Mouse (Mus musculus): Measurements from ENCODE around the gene Wdr54. TPM values are rescaled to one million over a fixed set of nuclear protein-coding genes. Genes with fewer than 3 reads are reported as not detected.

Gene Wdr54
- polyA plus RNA-seq, 1 experiment from 2014 or later: 8.3 TPM

GRCm38 (mm10) chr6:83121863-83122710 lies 34.1 kb downstream of the Wdr54 start:
- 1% methylated on average over 39 of the region's 52 CpGs for WGBS
- ATAC-seq (replicated peaks; ENCODE audit: low FRiP score): no peak; the same call in 1 of the 2 replicates

GRCm38 (mm10) chr6:83120930-83121862 lies 35.0 kb downstream of the Wdr54 start, which contains the start of gene Wbp1:
Gene Wbp1 (minus strand): TSS chr6:83121559.
- ATAC-seq (replicated peaks; ENCODE audit: low FRiP score): peak; percentile 94
- H3K4me3 ChIP-seq (replicated peaks): peak within 1 kb of the TSS; percentile 82
- H3K27ac ChIP-seq: peak within 1 kb of the TSS; percentile 97
- H3K36me3 ChIP-seq: peaks cover 32% of the 10 kb centered on the region
- under 1% methylated on average over 38 of the region's 38 CpGs for WGBS
- H3K4me1 ChIP-seq: peaks cover 77% of the 10 kb centered on the region
- H3K9ac ChIP-seq: peak within 1 kb of the TSS; percentile 81
- no peaks in the 10 kb centered on the region for H3K9me3 ChIP-seq (replicated peaks)
- H3K4me2 ChIP-seq: peak within 1 kb of the TSS; percentile 97
- H3K27me3 ChIP-seq: no peaks in the 10 kb centered on the region

More at GRCm38 (mm10) chr6:83121863-83122710, 34.1 kb downstream of the Wdr54 start:
- Histone ChIP-seq H3K9me3 (replicated peaks) (no peaks in the 10 kb centered on the region), H3K36me3 (peaks cover 28% of the 10 kb centered on the region), H3K9ac (peak overlapping the region; percentile 80), H3K27me3 (no peaks in the 10 kb centered on the region), H3K27ac (peak overlapping the region; percentile 97), H3K4me3 (replicated peaks) (peak overlapping the region; percentile 82), H3K4me2 (peak overlapping the region; percentile 97), H3K4me1 (peaks cover 68% of the 10 kb centered on the region)

- Histone ChIP-seq H3K4me2 (peak overlapping the region; percentile 97), H3K4me3 (replicated peaks) (peak overlapping the region; percentile 82), H3K27ac (peak overlapping the region; percentile 63), H3K9ac (peak overlapping the region; percentile 81), H3K27me3 (no peaks in the 10 kb centered on the region), H3K36me3 (peaks cover 32% of the 10 kb centered on the region), H3K4me1 (peaks cover 80% of the 10 kb centered on the region), H3K9me3 (replicated peaks) (no peaks in the 10 kb centered on the region)
- ATAC-seq (replicated peaks; ENCODE audit: low FRiP score): no peak
- 71% methylated on average over 7 of the region's 7 CpGs for WGBS
These were observed 36.5 kb downstream of the Wdr54 start for GRCm38 (mm10) chr6:83119734-83120051.

- H3K27me3 ChIP-seq: no peaks in the 10 kb centered on the region
- H3K4me1 ChIP-seq: peaks cover 80% of the 10 kb centered on the region
- no peak for ATAC-seq (replicated peaks; ENCODE audit: low FRiP score)
- WGBS: 75% methylated on average over 14 of the region's 14 CpGs
- H3K9ac ChIP-seq: peak overlapping the region; percentile 81; the same call in 1 of the 2 replicates
- peak overlapping the region; percentile 63 for H3K27ac ChIP-seq
- H3K4me3 ChIP-seq (replicated peaks): peak overlapping the region; percentile 82
- H3K36me3 ChIP-seq: peaks cover 32% of the 10 kb centered on the region
- H3K4me2 ChIP-seq: peak overlapping the region; percentile 97
- no peaks in the 10 kb centered on the region for H3K9me3 ChIP-seq (replicated peaks)
These were observed 37.1 kb downstream of the Wdr54 start for GRCm38 (mm10) chr6:83118825-83119733.

- Histone ChIP-seq H3K36me3 (peaks cover 32% of the 10 kb centered on the region), H3K27ac (peak overlapping the region; percentile 63), H3K9ac (no peak overlapping the region), H3K4me1 (peaks cover 73% of the 10 kb centered on the region), H3K4me2 (no peak overlapping the region), H3K9me3 (replicated peaks) (no peaks in the 10 kb centered on the region), H3K27me3 (no peaks in the 10 kb centered on the region), H3K4me3 (replicated peaks) (no peak overlapping the region)
- no peak for ATAC-seq (replicated peaks; ENCODE audit: low FRiP score)
- WGBS: 83% methylated on average over 11 of the region's 11 CpGs
These were observed 37.8 kb downstream of the Wdr54 start for GRCm38 (mm10) chr6:83118369-83118768.

GRCm38 (mm10) chr6:83117616-83118015 lies 38.6 kb downstream of the Wdr54 start:
- Histone ChIP-seq H3K27me3 (no peaks in the 10 kb centered on the region), H3K27ac (no peak overlapping the region), H3K4me3 (replicated peaks) (no peak overlapping the region), H3K9me3 (replicated peaks) (no peaks in the 10 kb centered on the region), H3K36me3 (peaks cover 32% of the 10 kb centered on the region), H3K4me2 (no peak overlapping the region), H3K4me1 (peaks cover 65% of the 10 kb centered on the region), H3K9ac (peak overlapping the region; percentile 34; the same call in 1 of the 2 replicates)
- ATAC-seq (replicated peaks; ENCODE audit: low FRiP score): no peak
- WGBS: 89% methylated on average over 13 of the region's 13 CpGs

GRCm38 (mm10) chr6:83117165-83117438 lies 39.1 kb downstream of the Wdr54 start:
- no peak overlapping the region for H3K4me2 ChIP-seq
- 0 out of 2 replicates have a peak overlapping the region, but pooled peaks have one; percentile 92 for H3K4me3 ChIP-seq (replicated peaks)
- no peaks in the 10 kb centered on the region for H3K27me3 ChIP-seq
- H3K27ac ChIP-seq: 0 out of 2 replicates have a peak overlapping the region, but pooled peaks have one; percentile 7
- no peak for ATAC-seq (replicated peaks; ENCODE audit: low FRiP score)
- H3K36me3 ChIP-seq: peaks cover 32% of the 10 kb centered on the region
- 0 out of 2 replicates have a peak overlapping the region, but pooled peaks have one; percentile 88 for H3K9ac ChIP-seq
- WGBS: 90% methylated on average over 4 of the region's 4 CpGs
- no peaks in the 10 kb centered on the region for H3K9me3 ChIP-seq (replicated peaks)
- peaks cover 60% of the 10 kb centered on the region for H3K4me1 ChIP-seq

- Histone ChIP-seq H3K27me3 (no peaks in the 10 kb centered on the region), H3K9ac (peak overlapping the region; percentile 88), H3K4me1 (peaks cover 59% of the 10 kb centered on the region), H3K27ac (peak overlapping the region; percentile 90; the same call in 1 of the 2 replicates), H3K9me3 (replicated peaks) (no peaks in the 10 kb centered on the region), H3K4me2 (peak overlapping the region; percentile 93), H3K4me3 (replicated peaks) (peak overlapping the region; percentile 92), H3K36me3 (peaks cover 32% of the 10 kb centered on the region)
- ATAC-seq (replicated peaks; ENCODE audit: low FRiP score): no peak
- 71% methylated on average over 11 of the region's 11 CpGs for WGBS
These were observed 39.6 kb downstream of the Wdr54 start for GRCm38 (mm10) chr6:83116373-83117164.

GRCm38 (mm10) chr6:83115682-83116372 lies 40.4 kb downstream of the Wdr54 start:
- peaks cover 37% of the 10 kb centered on the region for H3K36me3 ChIP-seq
- H3K27me3 ChIP-seq: no peaks in the 10 kb centered on the region
- H3K9ac ChIP-seq: peak overlapping the region; percentile 88
- ATAC-seq (replicated peaks; ENCODE audit: low FRiP score): peak; percentile 63
- peak overlapping the region; percentile 92 for H3K4me3 ChIP-seq (replicated peaks)
- peaks cover 59% of the 10 kb centered on the region for H3K4me1 ChIP-seq
- no peaks in the 10 kb centered on the region for H3K9me3 ChIP-seq (replicated peaks)
- peak overlapping the region; percentile 90 for H3K27ac ChIP-seq
- peak overlapping the region; percentile 93 for H3K4me2 ChIP-seq
- 1% methylated on average over 33 of the region's 48 CpGs for WGBS

- H3K4me2 ChIP-seq: peak within 1 kb of the TSS; percentile 93
- no peaks in the 10 kb centered on the region for H3K27me3 ChIP-seq
- peak; percentile 89 for ATAC-seq (replicated peaks; ENCODE audit: low FRiP score)
- H3K4me1 ChIP-seq: peaks cover 58% of the 10 kb centered on the region
- peak within 1 kb of the TSS; percentile 92 for H3K4me3 ChIP-seq (replicated peaks)
- 1% methylated on average over 58 of the region's 58 CpGs for WGBS
- peak within 1 kb of the TSS; percentile 90 for H3K27ac ChIP-seq
- no peaks in the 10 kb centered on the region for H3K9me3 ChIP-seq (replicated peaks)
- H3K9ac ChIP-seq: peak within 1 kb of the TSS; percentile 88
- H3K36me3 ChIP-seq: peaks cover 42% of the 10 kb centered on the region
These were observed 41.1 kb downstream of the Wdr54 start, which contains the start of gene Mogs for GRCm38 (mm10) chr6:83115011-83115671. Gene Mogs (plus strand): TSS chr6:83115496.

Data from kidney, embryonic 15.5 days (tissue).